Mouse (Mus musculus) testis, postnatal 14 days (tissue): ENCODE measurements around the gene Oprd1.
A peak's percentile ranks its signal among the peaks of the same experiment; 100 is the strongest.

ENCODE experiments used
- DNase-seq: peaks from one replicate; pipeline ENCODE4 v3.0.0; 2021; ENCODE audit warnings: low spot score

Gene Oprd1

DNA sequence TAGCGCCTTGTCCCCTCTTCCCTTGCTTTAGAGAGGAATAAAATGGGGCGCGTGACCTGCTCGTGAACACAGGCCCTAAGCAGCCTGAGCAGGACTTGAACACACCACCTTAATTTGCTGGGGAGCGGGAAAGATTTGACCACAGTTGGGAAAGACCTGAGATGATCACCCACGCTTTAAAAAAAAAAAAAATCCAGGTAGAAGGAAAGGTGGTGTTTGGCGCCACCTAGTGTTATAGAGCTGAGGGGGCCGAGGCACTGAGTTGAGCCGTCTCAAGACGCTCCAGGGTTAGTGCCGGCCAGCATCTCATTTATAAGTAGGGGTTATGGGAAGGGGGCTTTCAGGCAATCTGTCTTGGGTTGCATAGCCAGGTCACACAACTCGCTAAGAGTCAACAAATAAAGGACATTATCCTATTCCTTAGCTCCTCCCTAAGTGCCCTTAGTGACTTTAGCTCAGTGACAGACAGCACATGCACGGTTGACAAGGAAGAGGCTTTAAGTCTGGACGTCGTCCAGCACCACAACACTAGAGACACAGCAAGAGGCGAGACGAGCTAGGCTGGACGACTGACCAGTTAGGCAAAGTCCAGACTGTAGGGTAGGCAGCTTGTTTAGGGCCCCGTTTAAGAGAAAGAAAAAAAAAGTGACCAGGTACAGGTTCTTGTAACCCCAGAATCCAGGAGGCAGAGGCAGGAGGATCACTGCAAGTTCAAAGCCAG is 64.6 kb downstream of the Oprd1 start:
- peak; percentile 43 for DNase-seq

DNA sequence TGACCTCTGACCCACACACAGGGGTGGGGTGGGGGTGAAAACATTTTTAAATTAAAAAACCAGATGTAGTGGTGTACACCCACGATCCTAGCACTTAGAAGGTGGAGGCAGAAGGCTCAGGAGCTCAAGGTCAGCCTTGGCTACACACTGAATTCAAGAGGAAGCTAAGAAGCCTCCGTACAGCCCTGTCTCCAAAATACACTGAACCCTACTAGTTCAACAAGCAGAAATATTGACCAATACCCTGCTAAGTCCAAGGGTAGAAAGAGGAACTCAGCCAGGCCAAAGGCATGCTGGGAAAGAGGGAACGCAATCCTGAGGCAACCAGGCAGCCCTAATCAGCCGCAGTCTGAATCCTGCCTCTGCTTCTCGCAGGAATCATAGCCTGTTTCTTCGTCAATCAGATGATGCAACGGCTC is 66.0 kb downstream of the Oprd1 start:
- DNase-seq, result no peak

DNA sequence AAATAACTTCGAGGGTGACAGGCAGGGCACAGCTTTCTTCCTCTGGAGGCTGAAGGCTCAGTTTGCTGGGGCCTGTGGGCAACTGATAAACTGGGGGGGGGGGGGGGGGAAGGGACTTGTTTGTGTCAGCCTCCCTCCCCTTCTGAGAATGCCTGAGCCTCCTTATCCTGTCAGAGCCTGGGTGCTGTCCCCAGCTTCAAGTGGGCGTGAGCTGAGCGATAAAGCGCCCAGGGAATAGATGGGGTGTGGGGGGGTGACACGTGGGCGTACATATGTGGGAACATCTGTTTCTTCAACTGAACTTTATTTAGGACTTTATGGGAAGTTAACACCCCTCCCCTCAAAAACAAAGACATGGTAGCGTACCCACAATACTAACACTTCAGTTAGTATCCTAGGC is 66.8 kb downstream of the Oprd1 start:
- no peak for DNase-seq

DNA sequence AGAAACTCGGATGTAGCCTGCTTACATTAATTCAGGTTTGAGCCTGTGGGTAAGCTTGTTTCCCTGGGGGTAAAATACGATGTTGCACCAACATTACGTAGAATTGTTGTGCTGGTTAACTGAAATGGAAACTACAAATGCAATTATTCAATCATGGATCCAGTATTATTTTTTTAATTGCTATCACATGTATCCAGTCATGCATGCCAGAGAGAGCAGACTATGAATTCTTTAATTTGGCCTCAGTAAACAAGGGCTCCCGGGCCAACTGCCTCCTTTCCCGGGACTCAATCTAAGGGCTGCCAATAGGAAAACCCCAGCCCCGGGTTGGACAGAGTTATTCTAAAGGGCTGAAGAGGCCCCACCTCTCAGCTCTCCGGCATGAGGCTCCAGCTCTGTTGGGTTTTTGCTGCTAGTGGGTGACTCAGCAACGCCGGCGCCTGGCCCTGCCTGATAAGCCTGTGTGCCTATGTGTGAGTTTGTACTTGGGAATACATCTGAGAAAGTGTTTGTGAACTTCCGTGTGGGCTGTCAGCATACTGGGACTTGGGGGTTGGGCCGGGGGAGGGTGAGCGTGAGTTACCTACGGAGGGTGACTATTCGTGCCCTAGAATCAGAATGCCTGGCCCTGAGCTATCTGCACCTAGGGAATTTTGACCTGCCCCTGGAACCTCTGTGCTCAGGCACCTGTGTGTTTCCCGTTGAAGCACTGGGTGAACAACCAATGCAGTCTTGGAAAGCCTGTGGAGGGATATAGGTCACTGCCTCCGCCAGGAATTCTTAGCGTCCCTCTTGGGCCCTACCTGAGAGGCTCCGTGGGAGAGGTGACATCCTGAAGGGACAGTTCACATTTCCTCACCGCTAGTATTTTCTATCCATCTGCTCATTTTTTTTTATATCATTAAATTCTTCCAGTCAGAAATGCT is 67.5 kb downstream of the Oprd1 start:
- no peak for DNase-seq

DNA sequence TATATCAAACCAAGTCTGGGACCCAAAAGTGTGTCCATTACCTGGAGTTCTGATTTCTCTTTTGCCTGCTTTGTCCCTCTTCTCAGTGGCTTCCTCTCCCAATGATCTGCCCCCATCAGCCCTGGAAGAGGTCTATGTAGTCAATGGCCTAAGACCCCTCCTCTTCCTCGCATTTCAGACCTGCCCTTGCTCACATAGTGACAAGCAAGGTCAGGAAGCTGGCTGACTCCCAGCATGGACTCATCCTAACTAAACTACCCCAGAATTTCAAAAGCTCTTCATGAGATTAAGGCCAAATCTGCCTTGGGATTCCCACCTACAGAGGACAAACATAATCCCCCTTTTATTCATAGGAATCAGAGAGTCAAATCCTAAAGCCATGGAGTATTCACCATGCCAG is 68.5 kb downstream of the Oprd1 start:
- no peak for DNase-seq

DNA sequence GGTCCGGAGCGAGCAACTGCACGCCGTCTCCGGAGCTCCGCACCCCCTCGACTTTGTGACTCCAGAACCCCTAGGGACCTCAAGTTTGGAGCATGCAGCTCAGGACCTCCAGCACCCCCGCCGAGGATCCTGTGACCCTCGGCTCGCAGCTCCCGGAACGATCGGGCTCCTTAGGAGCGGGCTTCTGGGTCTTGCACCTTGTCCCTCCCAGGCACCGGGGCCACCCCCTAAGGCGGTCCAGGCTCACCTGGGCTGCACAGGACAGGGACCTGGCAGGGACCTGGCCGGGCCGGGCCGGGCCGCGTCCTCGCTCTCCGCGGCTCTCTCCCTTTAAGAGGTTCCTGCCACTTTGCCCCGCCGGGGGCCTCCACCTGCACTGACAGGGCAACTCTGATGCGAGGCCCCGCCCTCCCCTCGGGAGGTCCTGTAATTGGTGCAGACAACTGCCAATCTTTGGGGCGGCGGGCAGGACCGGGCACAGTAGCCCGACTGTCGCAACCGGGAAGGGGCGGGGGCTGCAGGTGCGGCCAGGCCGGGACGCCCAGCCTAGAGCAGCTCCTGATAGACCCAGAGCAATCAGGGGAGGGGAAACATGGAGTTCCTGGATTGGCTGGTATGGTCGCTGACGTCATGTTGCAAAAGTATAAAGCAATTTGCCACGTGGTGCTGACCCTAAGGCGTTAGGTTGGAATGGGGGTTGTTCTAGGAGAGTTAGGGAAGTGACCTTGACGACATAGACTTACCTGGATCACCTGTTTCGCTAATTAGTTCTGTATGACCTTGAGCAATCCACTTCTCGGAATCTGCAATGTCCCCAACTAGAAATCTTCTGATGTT is 69.1 kb downstream of the Oprd1 start, which contains the start of gene Epb41:
TSS of gene Epb41 (minus strand) at position 389 of the 837 bp plus-strand sequence.
- peak; percentile 92 for DNase-seq

DNA sequence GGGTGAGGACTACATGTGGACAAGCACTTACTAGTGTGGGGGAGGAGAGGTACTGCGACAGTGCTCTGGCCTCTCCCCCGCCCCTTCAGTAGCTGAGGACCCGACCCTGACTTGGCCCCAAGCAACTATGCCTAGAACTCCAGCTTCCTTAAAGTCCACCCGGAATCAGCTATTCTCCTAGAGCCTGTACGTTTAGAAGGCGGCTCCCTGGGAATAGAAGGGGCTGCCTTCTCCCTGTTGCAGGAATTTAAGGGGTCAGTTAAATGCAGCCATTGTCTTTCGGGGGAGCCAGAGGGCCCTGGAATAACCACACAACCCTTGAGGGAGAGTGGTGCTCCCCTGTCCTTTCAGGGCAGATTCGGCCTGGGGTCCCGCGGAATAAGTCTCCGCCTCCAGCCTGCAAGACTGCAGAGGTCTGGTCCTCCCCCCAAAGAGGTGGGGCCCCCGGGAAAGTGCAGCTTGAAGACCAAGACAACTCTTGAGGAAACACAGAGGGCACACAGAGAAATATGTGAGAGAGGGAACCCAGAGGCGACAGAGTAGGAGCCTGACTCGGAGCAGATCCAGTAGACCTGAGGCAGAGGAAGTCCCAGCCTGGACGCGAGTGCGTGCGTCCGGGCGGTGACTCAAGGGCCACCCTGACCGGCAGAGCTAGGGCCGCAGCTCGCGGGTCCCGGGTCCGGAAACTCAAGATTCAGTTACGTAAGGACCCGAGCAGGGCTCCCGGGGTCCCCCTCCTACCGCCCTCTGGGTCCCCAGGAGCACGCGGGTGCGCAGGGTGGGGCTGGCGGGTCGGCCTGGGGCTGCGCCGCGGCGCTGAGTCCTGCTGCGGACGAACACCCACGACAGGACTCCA is 70.0 kb downstream of the Oprd1 start, which contains the start of gene Gm10300:
TSS of gene Gm10300 (plus strand) at position 621 of the 856 bp plus-strand sequence.
- DNase-seq, result no peak

DNA sequence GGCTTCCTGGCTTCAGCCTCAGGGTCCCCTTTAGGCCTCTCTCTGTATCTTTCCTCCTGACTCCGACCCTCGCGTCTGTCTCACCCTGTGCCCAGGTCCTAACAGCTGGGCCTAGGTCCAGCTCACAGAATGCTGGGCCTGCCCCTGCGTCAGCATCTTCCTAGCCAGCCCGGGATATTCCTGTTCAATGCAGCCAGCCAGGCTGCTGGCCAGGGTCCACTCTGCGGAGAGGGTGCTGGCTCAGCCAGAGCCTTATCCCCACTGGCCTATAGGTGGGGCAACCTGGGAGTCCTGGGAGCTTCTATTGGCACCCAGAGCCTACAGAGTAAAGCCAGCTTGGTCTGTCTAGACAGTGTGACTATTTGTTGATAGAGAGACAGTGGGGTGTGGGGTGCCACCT is 71.3 kb downstream of the Oprd1 start:
- no peak for DNase-seq

DNA sequence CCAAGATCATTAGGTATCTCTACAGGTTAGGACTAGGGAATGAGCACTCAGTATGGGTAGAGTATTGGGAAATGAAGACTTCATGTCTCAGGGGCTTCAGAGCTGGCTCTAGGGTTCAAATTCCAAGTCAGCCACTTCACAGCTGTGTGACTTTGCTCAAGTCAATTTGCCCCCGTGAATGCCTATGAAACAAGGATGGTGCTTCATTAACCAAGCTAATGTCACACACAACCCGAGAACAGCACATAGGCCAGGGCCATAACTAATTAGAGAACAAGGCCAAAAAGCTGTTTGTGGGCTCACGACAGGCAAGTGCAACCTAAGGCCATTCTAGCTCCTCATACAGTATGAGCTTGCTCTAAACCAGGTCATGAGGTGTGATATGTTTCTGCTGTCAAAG is 72.1 kb downstream of the Oprd1 start:
- DNase-seq, result no peak

DNA sequence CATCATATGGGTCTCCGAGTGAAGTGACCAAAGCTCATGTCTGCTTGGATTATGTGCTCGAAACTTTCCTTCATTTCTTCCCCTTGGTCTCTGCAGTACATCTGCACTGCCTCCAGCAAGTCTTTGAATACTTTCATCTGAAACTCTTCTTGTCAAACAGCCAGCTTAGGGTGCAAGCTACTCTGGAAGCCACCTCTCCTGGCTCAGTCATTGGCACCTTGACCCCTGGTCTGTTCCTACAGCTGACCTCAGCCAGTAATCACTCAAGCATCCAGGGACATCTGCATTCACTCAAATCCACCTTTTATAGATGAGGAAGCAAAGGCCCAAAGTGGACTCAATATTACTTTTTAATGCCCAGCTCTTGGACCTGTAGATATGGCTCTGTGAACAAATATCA is 72.6 kb downstream of the Oprd1 start:
- no peak for DNase-seq

DNA sequence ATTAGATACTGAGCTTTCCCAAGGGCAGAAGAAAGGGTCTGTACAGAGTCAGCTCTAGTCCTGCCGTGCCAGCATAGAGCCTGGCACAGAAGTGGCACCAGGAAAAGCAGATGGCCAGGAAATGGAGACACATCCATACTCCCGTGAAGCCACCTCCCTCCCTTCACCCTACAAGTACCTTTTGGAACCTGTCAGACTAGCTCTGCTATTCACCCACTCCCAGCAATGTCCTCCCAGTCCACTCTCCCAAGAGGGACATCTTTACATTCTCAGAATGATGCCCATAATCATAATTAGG is 76.4 kb downstream of the Oprd1 start:
- DNase-seq, result no peak

DNA sequence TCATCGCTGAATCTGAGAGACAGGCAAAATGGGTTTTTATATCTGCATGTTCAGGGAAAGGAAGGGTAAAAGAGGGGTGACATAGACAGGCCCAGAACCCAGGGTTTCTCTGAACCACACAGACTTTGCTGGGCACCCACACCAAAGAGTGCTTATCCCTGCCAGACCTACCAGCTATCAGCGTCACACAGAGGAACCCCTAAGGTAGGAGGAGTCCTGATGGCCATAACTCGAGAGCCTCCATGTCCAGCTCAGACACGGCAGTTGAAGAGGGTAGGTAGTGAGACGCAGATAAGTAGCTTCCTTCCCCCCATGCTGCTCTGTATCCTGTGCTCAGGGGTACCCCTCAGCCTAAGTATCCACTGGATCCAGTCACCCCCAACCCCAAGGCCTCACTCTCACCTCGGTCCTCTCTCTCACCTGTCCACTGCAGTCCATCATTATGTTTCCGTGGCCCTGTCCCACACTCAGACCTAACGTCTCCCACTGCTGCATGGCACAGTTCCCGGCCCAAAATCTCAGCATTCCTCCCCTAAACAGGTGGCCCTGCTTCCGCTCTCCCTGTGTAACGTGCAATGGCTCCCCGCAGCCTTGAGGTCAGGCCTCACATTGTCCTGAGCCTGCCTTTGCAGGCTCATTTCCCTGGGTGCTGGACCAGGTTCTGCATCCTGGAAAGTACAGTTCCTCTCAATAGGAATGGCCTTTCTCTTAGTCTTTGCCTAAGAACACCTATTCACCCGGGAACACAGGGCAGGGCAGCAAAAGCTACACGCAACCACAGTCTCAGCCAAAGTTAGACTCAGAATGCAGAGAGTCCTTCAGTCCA is 77.0 kb downstream of the Oprd1 start:
- DNase-seq, result no peak

DNA sequence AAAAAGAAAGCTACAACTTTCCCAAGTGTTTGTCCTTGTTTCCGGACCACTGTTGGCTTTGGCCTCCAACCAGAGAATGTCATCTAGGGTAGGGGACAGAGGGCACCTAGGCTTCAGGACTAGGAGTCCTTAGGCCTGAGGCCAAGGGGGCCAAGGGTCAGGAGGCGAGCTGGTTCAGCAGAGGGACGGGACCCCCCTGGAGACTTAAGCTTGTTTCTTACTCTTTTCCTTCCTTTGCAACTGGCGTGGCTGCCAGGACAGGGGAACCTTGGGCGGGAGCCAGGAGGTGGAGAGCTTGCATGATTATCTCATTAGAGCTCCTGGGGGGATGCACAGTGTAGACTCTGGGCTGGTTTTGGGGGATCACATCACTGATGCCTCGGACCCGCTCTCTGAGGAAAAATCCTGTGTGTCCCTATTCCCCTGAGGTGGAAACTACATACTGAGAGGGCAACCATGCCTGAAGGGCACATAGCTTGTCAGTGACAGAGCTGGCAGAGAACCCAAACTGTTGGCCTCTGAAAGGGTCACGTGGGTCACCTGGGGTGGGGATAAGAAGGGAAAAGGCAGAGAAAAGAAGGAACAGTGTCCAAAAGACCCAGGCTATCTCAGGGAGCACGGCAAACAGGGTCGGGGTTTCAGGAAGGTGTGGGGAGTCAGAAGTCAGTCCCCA is 78.0 kb downstream of the Oprd1 start:
- DNase-seq, result no peak

DNA sequence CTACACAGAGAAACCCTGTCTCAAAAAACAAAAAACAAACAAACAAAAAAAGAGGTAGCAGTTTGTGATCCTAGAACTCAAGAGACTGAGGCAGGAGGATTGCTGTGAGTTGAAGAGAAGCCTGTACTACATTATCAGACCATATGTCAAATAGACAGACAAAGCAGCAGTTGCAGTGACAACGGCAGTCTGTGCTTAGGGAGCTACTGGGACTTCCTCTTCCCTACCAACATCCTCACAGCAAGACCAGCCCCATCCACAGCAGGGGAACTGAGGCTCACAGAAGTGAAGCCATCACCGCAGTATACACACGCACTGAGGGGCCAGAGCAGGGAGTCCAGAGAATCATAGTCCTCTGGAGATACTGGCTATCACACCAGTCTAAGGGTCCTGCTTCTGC is 78.7 kb downstream of the Oprd1 start:
- DNase-seq, result no peak

DNA sequence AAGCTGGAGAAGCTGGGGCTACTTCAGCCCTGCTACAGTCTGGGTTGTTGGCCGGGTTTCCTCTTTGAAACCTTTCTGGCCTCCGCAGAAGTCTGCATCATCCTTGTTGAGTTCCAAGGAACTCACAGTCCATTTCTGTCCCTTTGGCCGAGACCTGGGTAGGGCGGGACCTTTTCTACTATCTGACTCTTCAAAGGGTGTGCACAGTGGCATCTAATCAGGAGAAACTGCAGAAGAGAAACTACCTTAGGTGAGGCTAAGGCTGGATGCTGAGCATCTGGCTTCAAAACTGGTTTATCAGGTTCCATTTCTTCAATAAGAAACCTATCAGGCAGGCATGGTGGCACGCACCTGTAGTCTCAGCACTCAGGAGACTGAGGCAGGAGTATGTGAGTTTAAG is 79.7 kb downstream of the Oprd1 start:
- no peak for DNase-seq

DNA sequence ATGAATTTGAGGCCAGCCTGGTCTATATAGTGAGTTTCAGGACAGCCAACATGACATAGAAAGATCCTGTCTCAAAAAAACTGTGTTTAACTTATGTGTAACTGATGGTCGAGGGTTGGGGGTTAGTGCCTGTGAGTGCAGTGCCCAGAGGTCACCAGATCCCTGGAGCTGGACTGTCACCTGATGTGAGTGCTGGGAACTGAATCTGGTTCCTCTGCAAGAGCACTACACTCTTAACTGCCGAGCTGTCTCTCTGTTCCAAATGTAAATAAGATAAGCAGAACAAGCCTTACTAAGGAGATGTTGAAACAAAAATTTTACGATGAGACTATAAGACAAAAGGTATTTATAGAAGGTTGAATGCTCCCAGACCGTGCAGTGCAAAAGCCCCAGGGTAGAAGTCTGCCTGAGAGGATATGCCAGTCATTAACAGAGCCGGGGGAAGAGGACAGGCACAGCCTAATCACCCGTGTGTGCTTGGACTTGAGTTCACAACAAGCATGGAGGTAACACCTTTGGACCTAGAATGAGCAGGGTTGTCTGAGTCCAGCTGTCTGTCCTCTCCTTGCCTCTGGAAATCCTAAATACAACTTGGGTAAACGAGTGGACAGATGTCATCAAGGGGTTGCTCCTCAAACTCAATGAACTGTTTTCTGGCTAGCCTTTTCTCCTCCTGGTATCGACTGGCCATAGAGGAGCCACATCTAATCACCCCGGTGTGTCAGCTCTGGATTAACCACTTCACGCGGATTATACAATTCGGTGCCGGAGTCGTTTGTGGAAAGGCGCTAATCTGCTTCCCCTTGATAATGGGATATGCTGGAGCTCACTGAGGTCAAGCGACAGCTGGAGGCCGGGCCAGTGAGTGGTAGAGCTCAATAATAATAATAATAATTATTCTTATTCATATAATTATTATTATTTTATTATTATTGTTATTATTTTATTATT is 81.1 kb downstream of the Oprd1 start:
- no peak for DNase-seq

DNA sequence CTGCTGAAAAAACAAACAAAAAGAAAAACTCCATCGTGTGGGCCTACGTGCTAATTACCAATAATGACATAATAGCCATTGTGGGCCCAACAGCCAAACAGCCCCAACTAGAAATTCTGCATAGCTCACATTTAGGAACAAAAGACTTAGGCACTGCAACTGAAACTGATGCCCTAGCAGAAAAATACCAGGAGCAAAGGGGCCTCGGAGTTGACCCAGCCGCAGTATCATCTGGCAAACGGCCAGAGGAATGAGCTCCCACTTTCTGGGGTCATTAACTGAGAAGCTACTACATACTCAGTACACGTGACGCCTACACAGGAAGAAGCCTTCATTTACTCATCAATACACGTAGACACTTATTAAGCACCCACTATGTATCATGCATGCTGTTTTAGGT is 82.0 kb downstream of the Oprd1 start:
- no peak for DNase-seq
